Mouse (Mus musculus) right cerebral cortex, postnatal 36 days (tissue): ENCODE results near the gene Plin1.

Experiments
- DNase-seq, 2 experiments: peaks; one replicate each; pipeline ENCODE4 v3.0.0; 2022; ENCODE audit warnings: low spot score in 2 of 2, mixed read lengths in 1 of 2

Gene Plin1

DNA sequence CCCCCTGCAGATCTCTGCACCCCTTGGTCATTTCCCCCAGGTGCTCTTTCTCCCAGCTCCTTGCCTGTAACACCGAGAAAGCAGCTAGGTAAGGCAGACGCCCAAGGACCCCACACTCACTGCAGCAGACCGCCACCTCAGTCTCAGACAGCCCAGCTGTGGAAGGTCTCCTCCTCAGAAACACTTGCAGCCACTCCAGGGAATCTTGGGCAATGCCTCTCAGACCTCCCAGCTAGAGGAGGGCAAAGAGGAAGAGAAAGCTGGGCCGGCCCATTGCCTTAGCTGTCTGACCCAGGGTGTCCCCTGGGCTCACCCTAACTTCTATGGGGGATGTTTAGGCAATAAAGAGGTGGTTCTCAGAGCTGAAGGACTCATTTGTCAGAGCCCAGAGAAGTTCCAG lies at the start of gene Plin1:
Gene Plin1, minus strand, starts transcription at position 282 of the 400 bp plus-strand sequence.
- DNase-seq, result no peak

- no peak for DNase-seq
Measured at GRCm38 (mm10) chr7:79782516-79782855, 49.8 kb upstream of the Plin1 start.

- DNase-seq, result no peak
Measured at GRCm38 (mm10) chr7:79781826-79782515, 49.3 kb upstream of the Plin1 start.

- DNase-seq, result peak; percentile 32 to 41
Measured at GRCm38 (mm10) chr7:79780647-79781626, 48.2 kb upstream of the Plin1 start.

- peak in 1 of 2 experiments; percentile 57 for DNase-seq
Measured at GRCm38 (mm10) chr7:79771561-79772512, 39.1 kb upstream of the Plin1 start.

DNA sequence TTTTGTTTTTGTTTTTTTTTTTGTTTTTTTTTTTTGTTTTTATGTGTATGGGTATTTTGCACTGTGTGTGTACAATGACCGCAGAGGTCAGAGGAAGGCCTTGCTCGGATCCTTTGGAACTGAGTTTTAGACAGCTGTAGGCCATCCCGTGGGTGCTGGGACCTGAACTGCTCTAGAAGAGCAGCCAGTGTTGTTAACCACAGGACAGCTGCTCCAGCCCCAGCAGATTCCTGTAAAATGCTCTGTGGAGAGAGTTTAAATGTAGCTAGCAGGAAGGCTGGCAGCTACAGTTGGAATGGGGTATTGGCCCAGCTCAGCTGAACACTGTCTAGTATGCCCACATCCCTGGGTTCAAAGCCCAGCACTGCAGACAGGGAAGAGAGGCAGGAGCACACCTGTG lies 37.0 kb upstream of the Plin1 start:
- no peak for DNase-seq

- no peak for DNase-seq
Measured at GRCm38 (mm10) chr7:79765991-79766390, 33.3 kb upstream of the Plin1 start.

- DNase-seq, result no peak
Measured at GRCm38 (mm10) chr7:79762106-79762505, 29.4 kb upstream of the Plin1 start.

DNA sequence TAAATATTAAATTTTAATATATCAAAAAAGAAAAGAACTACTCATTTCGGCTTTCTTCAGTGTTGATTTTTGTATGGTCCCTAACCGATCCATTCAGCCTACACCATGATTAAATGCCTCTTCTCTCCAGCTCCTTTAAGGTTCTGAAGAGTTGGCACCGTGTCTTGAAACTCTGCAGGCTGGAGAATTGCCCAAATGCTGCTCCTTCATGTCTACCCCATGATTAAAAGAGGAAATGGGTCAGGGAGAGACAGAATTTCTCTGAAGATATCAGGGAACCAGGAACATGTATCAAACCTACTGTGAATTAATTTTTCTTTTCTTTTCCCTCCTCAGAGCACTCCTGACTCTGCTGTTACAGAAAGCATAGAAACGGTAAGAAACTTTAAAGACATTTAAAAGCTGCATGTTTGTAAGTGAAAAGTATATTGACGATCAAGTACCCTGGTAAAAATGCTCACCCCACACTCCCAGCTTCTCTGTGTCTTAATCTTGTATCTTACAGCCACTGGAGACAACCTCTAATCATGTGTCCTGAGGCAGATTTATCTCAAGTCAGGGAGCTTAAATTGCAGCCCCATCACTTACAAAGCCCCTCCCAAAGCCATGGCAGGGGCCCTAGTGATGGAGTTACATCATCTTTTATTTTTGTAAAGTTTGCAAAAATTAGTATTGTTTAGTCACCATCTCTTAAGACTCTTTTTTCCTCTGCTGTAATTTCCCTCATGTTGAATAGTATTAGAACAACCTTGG lies 28.6 kb upstream of the Plin1 start:
- DNase-seq, result no peak

GRCm38 (mm10) chr7:79759766-79760165 lies 27.1 kb upstream of the Plin1 start:
- DNase-seq, result no peak

DNA sequence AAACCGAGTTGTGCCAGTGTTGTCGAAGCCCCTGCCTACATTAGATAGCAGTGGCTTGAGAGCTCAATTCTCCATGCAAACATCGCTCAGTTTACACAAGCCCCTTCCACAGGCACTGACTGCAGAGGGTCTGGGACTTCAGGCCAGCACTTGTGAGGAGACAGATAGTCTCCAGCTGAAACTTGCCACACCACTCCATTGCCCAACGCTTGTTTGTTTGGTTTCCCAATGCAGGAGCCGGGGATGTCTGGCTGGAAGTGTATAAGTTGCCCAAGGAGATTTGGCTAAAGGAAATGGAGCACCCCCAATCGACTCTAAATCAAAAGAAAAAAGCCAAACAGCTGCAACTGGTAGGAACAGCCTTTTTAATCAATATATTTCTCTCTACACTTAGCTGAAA lies 25.5 kb upstream of the Plin1 start:
- DNase-seq, result no peak

DNA sequence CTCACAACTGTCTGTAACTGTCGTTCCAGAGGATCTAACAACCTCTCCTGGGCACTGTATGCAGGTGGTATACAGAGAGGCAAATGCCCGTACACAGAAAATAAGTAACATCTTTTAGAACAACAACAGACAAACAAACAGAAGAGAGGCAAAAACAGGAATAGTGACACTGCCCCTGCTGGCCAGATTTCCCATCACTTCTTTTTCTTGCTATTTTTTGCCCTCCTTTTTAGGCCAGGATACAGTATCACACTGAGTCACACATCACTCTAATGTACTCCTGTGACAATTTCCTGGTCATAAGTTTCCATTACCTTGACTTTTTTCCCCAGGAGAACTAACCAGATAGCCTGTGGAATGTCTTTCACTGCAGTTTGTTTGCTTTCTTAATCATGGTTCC lies 23.6 kb upstream of the Plin1 start:
- no peak for DNase-seq

DNA sequence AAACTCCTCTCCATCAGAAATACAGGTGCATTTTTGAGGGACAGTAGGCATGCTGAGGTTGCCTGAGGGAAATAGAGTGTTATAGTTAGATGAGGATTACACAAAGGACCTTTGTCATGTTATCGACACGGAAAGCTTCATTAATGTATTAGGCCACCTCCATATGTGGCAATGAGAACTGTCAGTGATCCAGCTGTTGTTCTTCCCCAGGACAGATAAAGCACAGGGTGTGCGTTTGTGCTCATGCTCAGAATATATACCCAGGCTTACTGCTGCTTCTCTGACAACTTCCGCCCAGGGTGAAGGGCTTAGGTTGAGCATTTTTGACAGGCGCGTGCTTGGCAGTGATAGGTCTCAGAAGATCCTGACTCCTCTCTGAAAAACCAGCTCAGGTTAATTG lies 16.8 kb upstream of the Plin1 start:
- DNase-seq, result no peak

GRCm38 (mm10) chr7:79747659-79748058 lies 15.0 kb upstream of the Plin1 start:
- no peak for DNase-seq

DNA sequence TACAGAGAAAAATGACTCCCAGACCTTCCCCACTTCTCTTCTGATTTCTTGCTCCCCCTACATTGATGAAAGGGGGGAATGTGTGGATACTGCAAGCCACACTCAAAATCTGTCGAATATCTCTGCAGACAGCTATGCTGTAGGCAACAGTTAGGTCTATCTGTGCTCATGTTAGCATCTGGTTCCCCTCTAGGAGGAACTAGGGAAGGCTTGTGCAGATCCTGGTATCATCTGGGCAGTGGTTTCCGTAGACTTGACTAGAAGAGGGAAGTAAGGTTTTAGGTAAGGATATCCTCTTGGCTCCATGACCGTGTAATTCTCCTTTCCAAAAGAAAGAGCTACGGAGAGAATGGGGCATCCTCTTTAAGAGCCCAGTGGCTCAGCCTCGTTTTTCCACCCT lies 11.9 kb upstream of the Plin1 start:
- DNase-seq, result no peak

GRCm38 (mm10) chr7:79744051-79744450 lies 11.3 kb upstream of the Plin1 start:
- DNase-seq, result peak in 1 of 2 experiments; percentile 35

GRCm38 (mm10) chr7:79742659-79743536 lies 10.2 kb upstream of the Plin1 start, which contains the start of the genes Pex11a and Wdr93:
Gene Pex11a (minus strand): TSS chr7:79743131.
Gene Wdr93 (plus strand): TSS chr7:79743163.
- DNase-seq, result peak; percentile 66 to 76

GRCm38 (mm10) chr7:79742277-79742658 lies 9.6 kb upstream of the Plin1 start:
- no peak for DNase-seq

DNA sequence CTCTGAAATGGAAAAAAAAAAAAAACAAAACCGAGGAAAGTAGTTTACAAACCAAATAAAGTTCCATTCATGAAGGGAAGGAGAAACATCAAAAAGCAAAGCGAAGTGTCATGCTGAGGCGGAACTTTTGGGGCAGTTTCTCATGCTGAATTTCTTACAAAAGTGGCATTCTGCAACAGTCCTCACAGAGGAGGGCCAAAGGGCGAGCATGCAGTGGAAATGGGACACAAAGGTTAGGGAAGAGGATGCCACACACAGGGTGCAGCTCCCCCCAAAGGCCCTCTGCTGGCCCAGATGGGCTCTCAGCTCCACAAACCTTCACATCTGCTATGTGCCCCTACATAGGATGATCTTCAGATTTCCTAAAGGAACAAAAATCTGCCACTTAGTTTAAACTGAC lies 7.6 kb upstream of the Plin1 start:
- no peak for DNase-seq

- DNase-seq, result no peak
Measured at GRCm38 (mm10) chr7:79738913-79739312, 6.2 kb upstream of the Plin1 start.
